Mouse (Mus musculus): ENCODE results near the gene Gnptg. TPM values are rescaled to one million over a fixed set of nuclear protein-coding genes. Genes with fewer than 3 reads are reported as not detected.

The Gnptg gene
- 11.1 and 11.2 TPM in 2 replicates for polyA plus RNA-seq (2012; rRNA removed)
- polyA plus RNA-seq (2014; fragmentation: Nextera tagmentation; extraction: Ambion mirVana), result 15.6 and 17.0 TPM in 2 replicates

GRCm38 (mm10) chr17:25239695-25240636, at the start of gene Gnptg, which contains the start of gene Tsr3:
Gene Gnptg (minus strand): TSS chr17:25240124.
Gene Tsr3 (plus strand): TSS chr17:25240170.
- peak within 1 kb of the TSS; percentile 86 for H3K4me2 ChIP-seq (ENCODE audit: low read depth)
- H3K9ac ChIP-seq (replicated peaks), result peak within 1 kb of the TSS; percentile 85
- peak within 1 kb of the TSS; percentile 75 to 92 for H3K4me3 ChIP-seq (ENCODE audit: insufficient read depth in 1 of 2, low read depth in 2 of 2, low read length in 2 of 2)
- under 1% methylated on average over 78 of the region's 80 CpGs for whole genome bisulfite sequencing (ENCODE audit: insufficient replicate concordance)
- H3K4me1 ChIP-seq (replicated peaks; ENCODE audit: control insufficient read depth in 2 of 2, insufficient read depth in 2 of 2, low read length in 1 of 2), result peaks cover 6 to 10% of the 10 kb centered on the region in 2 experiments
- H3K27ac ChIP-seq, result peak within 1 kb of the TSS; percentile 12; the same call in 1 of the 2 replicates
- H3K9me3 ChIP-seq (ENCODE audit: control insufficient read depth, low read length), result no peaks in the 10 kb centered on the region
- ATAC-seq (ENCODE audit: insufficient read depth) (peak; percentile 83), DNase-seq (ENCODE audit: low read depth in 3 of 3, low spot score in 3 of 3) (peak; percentile 75 to 76 (median 76))
- no peak for TF ChIP-seq CTCF (IDR thresholded peaks at IDR 0.05; ENCODE audit: low read depth)
- TF ChIP-seq EP300 (IDR thresholded peaks at IDR 0.05; ENCODE audit: low read depth), result no peak
- peaks cover 22% of the 10 kb centered on the region for H3K36me3 ChIP-seq (replicated peaks; ENCODE audit: control insufficient read depth, insufficient read depth, low read depth)
- no peaks in the 10 kb centered on the region for H3K27me3 ChIP-seq (ENCODE audit: control insufficient read depth, insufficient read depth, low read length)

- H3K4me2 ChIP-seq (ENCODE audit: low read depth), result no peak overlapping the region
- TF ChIP-seq CTCF (IDR thresholded peaks at IDR 0.05; ENCODE audit: low read depth) (peak; percentile 84), EP300 (IDR thresholded peaks at IDR 0.05; ENCODE audit: low read depth) (no peak)
- DNase-seq (ENCODE audit: low read depth in 3 of 3, low spot score in 3 of 3) (no peak), ATAC-seq (ENCODE audit: insufficient read depth) (no peak)
- WGBS (ENCODE audit: insufficient replicate concordance), result 14% methylated on average over 4 of the region's 4 CpGs
- no peaks in the 10 kb centered on the region for H3K9me3 ChIP-seq (ENCODE audit: control insufficient read depth, low read length)
- no peak overlapping the region for H3K9ac ChIP-seq (replicated peaks)
- no peak overlapping the region for H3K4me3 ChIP-seq (ENCODE audit: insufficient read depth in 1 of 2, low read depth in 2 of 2, low read length in 2 of 2)
- no peaks in the 10 kb centered on the region for H3K27me3 ChIP-seq (ENCODE audit: control insufficient read depth, insufficient read depth, low read length)
- no peaks in the 10 kb centered on the region for H3K36me3 ChIP-seq (replicated peaks; ENCODE audit: control insufficient read depth, insufficient read depth, low read depth)
- H3K27ac ChIP-seq, result no peak overlapping the region
- H3K4me1 ChIP-seq (replicated peaks; ENCODE audit: control insufficient read depth in 2 of 2, insufficient read depth in 2 of 2, low read length in 1 of 2), result 0 out of 4 replicates have a peak, but pooled peaks cover 0 to 1% of the 10 kb centered on the region in 2 experiments
These were observed 48.9 kb upstream of the Gnptg start for GRCm38 (mm10) chr17:25288842-25289241.

DNA sequence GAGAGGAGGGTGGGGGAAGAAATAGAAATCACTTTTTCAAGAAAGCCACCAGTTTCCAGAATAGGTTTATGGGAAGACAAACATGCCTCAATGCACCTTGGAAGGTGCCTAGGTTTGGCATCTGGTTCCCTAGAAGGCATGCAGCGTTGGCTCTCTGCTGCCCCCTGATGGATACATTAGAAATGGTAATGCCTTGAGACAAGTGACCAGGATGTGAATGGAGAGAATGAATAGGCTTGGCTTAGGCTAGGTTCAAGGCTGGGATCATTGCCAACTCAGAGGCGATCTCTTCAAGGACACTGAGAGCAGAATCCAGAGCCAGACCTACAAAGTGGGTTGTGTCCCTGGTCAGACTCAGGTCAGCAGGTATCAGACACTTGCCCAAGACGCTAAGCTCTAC, 45.1 kb upstream of the Gnptg start:
- 26% methylated on average over 3 of the region's 3 CpGs for WGBS (ENCODE audit: insufficient replicate concordance)
- Histone ChIP-seq H3K9me3 (ENCODE audit: control insufficient read depth, low read length) (no peaks in the 10 kb centered on the region), H3K4me3 (ENCODE audit: insufficient read depth in 1 of 2, low read depth in 2 of 2, low read length in 2 of 2) (no peak overlapping the region), H3K27me3 (ENCODE audit: control insufficient read depth, insufficient read depth, low read length) (no peaks in the 10 kb centered on the region), H3K9ac (replicated peaks) (no peak overlapping the region), H3K36me3 (replicated peaks; ENCODE audit: control insufficient read depth, insufficient read depth, low read depth) (no peaks in the 10 kb centered on the region), H3K4me1 (replicated peaks; ENCODE audit: control insufficient read depth in 2 of 2, insufficient read depth in 2 of 2, low read length in 1 of 2) (peaks cover 3 to 8% of the 10 kb centered on the region in 2 experiments), H3K4me2 (ENCODE audit: low read depth) (no peak overlapping the region), H3K27ac (no peak overlapping the region)
- ATAC-seq (ENCODE audit: insufficient read depth), result no peak
- TF ChIP-seq CTCF (IDR thresholded peaks at IDR 0.05; ENCODE audit: low read depth) (peak; percentile 98), EP300 (IDR thresholded peaks at IDR 0.05; ENCODE audit: low read depth) (no peak)
- DNase-seq (ENCODE audit: low read depth in 3 of 3, low spot score in 3 of 3), result peak; percentile 46 to 59 (median 51)

DNA sequence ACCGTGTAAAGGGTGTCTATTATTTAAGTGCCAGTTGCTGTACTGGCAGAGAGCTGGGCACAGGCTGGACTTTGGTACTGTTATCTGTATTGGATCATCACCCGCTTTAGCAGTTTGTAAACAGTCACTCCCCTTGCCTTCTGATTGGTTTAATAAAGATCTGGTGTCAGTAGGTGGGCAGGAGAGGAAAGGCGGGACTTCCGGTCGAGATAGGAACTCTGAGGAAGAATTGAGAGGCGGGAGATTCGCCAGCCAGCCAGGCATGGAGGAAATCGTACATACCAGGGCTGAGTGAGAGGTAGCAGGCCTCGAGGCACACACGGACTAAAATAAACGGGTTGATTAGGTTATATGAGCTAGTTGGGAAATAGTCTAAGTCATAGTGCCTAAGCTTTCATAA, 42.2 kb upstream of the Gnptg start:
- DNase-seq (ENCODE audit: low read depth in 3 of 3, low spot score in 3 of 3) (peak; percentile 67 to 72 (median 68)), ATAC-seq (ENCODE audit: insufficient read depth) (peak; percentile 75)
- Histone ChIP-seq H3K4me3 (ENCODE audit: insufficient read depth in 1 of 2, low read depth in 2 of 2, low read length in 2 of 2) (peak overlapping the region; percentile 14 to 15; a peak in 1 of 4 replicates), H3K27me3 (ENCODE audit: control insufficient read depth, insufficient read depth, low read length) (no peaks in the 10 kb centered on the region), H3K9me3 (ENCODE audit: control insufficient read depth, low read length) (no peaks in the 10 kb centered on the region), H3K36me3 (replicated peaks; ENCODE audit: control insufficient read depth, insufficient read depth, low read depth) (no peaks in the 10 kb centered on the region), H3K4me2 (ENCODE audit: low read depth) (peak overlapping the region; percentile 54), H3K9ac (replicated peaks) (peak overlapping the region; percentile 37; the same call in 1 of the 2 replicates), H3K27ac (no peak overlapping the region), H3K4me1 (replicated peaks; ENCODE audit: control insufficient read depth in 2 of 2, insufficient read depth in 2 of 2, low read length in 1 of 2) (peaks cover 3 to 8% of the 10 kb centered on the region in 2 experiments)
- WGBS (ENCODE audit: insufficient replicate concordance), result 20% methylated on average over 11 of the region's 11 CpGs
- TF ChIP-seq EP300 (IDR thresholded peaks at IDR 0.05; ENCODE audit: low read depth) (no peak; the same call in 1 of the 2 replicates), CTCF (IDR thresholded peaks at IDR 0.05; ENCODE audit: low read depth) (no peak)

DNA sequence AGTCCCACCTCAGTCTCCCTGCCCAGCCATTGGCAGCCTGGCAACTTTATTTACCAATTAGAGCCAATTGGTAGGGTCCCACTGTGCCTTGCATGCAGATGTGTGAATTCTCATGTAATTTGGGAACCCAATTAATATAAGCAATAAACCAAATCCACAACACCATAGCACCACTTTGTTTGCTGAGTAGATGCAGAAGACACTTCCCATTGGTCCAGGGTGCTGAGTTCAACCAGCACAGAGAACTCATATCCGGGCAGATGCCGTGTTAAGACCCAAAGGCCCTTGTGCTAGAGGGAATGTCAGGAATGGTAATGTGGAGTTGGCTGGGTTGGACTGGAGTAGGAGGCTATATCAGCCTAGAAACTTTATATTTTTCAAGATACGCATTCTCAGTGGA, 35.9 kb upstream of the Gnptg start:
- Histone ChIP-seq H3K4me3 (ENCODE audit: insufficient read depth in 1 of 2, low read depth in 2 of 2, low read length in 2 of 2) (no peak overlapping the region), H3K9ac (replicated peaks) (no peak overlapping the region), H3K4me1 (replicated peaks; ENCODE audit: control insufficient read depth in 2 of 2, insufficient read depth in 2 of 2, low read length in 1 of 2) (peaks cover 20 to 22% of the 10 kb centered on the region in 2 experiments), H3K9me3 (ENCODE audit: control insufficient read depth, low read length) (no peaks in the 10 kb centered on the region), H3K27me3 (ENCODE audit: control insufficient read depth, insufficient read depth, low read length) (no peaks in the 10 kb centered on the region), H3K36me3 (replicated peaks; ENCODE audit: control insufficient read depth, insufficient read depth, low read depth) (peaks cover 3% of the 10 kb centered on the region; the same call in 1 of the 2 replicates), H3K4me2 (ENCODE audit: low read depth) (no peak overlapping the region), H3K27ac (no peak overlapping the region)
- ATAC-seq (ENCODE audit: insufficient read depth) (no peak), DNase-seq (ENCODE audit: low read depth in 3 of 3, low spot score in 3 of 3) (no peak)
- WGBS (ENCODE audit: insufficient replicate concordance), result 77% methylated on average over 3 of the region's 3 CpGs
- TF ChIP-seq EP300 (IDR thresholded peaks at IDR 0.05; ENCODE audit: low read depth) (no peak), CTCF (IDR thresholded peaks at IDR 0.05; ENCODE audit: low read depth) (no peak)
